Mouse (Mus musculus): ENCODE results near the gene Agpat4. TPM values are rescaled to one million over a fixed set of nuclear protein-coding genes. Genes with fewer than 3 reads are reported as not detected.

Agpat4 gene
- polyA plus RNA-seq, 1 experiment from 2014 or later: 71.2 TPM

DNA sequence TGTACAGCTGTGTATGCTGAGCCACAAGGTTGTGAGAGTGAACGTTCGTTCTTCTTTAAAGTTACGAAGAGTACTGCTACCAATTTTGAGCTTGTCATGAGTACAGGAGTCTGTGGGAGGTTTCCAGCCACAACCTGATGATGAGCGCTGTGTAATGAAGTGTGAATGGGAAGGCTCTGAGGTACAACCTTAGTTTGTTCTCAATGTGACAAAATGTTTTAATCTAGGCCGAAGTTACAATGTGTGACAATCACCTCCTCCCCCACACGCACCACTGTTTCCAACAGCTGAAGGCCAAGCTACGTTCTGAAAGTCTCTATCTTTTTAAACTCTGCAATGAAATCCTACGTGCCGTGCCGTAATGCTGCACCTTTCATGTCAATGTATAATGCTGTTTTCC lies 16.2 kb upstream of the Agpat4 start:
- Histone ChIP-seq H3K27me3 (replicated peaks; ENCODE audit: control insufficient read depth, insufficient read depth, low read length) (no peaks in the 10 kb centered on the region), H3K27ac (ENCODE audit: low read depth, low read length) (no peak overlapping the region), H3K4me2 (ENCODE audit: low read length) (no peak overlapping the region), H3K4me1 (ENCODE audit: control insufficient read depth, insufficient read depth, low read depth, low read length) (no peaks in the 10 kb centered on the region), H3K36me3 (ENCODE audit: control insufficient read depth, insufficient read depth, low read length) (no peaks in the 10 kb centered on the region), H3K9me3 (ENCODE audit: control insufficient read depth, low read length) (no peaks in the 10 kb centered on the region), H3K9ac (ENCODE audit: low read depth, low read length) (no peak overlapping the region), H3K4me3 (ENCODE audit: low read length) (no peak overlapping the region)
- WGBS: 93% methylated on average over 10 of the region's 10 CpGs
- ATAC-seq: no peak

DNA sequence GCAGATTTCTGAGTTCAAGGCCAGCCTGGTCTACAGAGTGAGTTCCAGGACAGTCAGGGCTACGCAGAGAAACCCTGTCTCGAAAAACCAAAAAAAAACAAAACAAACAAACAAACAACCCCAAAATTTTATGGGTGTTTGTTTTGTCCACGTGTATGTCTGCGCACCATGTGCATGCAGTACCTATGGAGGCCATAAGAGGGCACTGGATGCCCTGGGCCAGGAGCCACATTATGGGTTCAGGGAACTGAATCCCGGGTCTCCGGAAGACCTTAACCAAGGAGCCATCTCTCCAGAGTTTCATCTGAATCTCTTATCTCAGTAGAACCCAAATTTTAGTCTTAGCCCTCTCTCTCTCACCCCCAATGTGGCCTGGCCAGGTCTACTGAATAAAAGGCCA lies 14.7 kb upstream of the Agpat4 start:
- ATAC-seq: no peak
- H3K4me1 ChIP-seq (ENCODE audit: control insufficient read depth, insufficient read depth, low read depth, low read length): no peaks in the 10 kb centered on the region
- H3K36me3 ChIP-seq (ENCODE audit: control insufficient read depth, insufficient read depth, low read length): no peaks in the 10 kb centered on the region
- no peak overlapping the region for H3K9ac ChIP-seq (ENCODE audit: low read depth, low read length)
- H3K9me3 ChIP-seq (ENCODE audit: control insufficient read depth, low read length): no peaks in the 10 kb centered on the region
- WGBS: 84% methylated on average over 6 of the region's 6 CpGs
- no peaks in the 10 kb centered on the region for H3K27me3 ChIP-seq (replicated peaks; ENCODE audit: control insufficient read depth, insufficient read depth, low read length)
- no peak overlapping the region for H3K4me3 ChIP-seq (ENCODE audit: low read length)
- no peak overlapping the region for H3K27ac ChIP-seq (ENCODE audit: low read depth, low read length)
- no peak overlapping the region for H3K4me2 ChIP-seq (ENCODE audit: low read length)

DNA sequence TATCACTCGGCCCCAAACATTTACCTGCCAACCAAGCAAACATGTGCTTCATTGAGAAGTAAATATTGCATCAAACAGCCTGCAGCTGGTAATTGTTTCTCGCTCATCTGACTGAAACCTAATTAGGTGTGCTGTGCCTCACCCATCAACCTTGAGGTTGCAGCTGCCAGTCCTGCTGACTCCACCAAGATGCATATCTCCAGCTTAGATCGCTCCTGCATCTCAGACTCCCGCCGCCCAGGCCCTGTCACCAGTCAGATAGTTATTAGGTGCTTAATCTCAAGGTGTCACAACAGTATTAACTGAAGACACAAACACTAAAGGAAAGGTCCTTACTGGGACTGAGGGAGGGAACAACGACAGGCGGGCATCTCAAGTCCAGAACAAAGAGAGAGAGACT lies 14.3 kb upstream of the Agpat4 start:
- no peaks in the 10 kb centered on the region for H3K9me3 ChIP-seq (ENCODE audit: control insufficient read depth, low read length)
- H3K36me3 ChIP-seq (ENCODE audit: control insufficient read depth, insufficient read depth, low read length): no peaks in the 10 kb centered on the region
- H3K4me1 ChIP-seq (ENCODE audit: control insufficient read depth, insufficient read depth, low read depth, low read length): no peaks in the 10 kb centered on the region
- H3K27ac ChIP-seq (ENCODE audit: low read depth, low read length): no peak overlapping the region
- H3K4me2 ChIP-seq (ENCODE audit: low read length): no peak overlapping the region
- H3K9ac ChIP-seq (ENCODE audit: low read depth, low read length): no peak overlapping the region
- ATAC-seq: no peak
- H3K27me3 ChIP-seq (replicated peaks; ENCODE audit: control insufficient read depth, insufficient read depth, low read length): no peaks in the 10 kb centered on the region
- 86% methylated on average over 7 of the region's 7 CpGs for WGBS
- H3K4me3 ChIP-seq (ENCODE audit: low read length): no peak overlapping the region

DNA sequence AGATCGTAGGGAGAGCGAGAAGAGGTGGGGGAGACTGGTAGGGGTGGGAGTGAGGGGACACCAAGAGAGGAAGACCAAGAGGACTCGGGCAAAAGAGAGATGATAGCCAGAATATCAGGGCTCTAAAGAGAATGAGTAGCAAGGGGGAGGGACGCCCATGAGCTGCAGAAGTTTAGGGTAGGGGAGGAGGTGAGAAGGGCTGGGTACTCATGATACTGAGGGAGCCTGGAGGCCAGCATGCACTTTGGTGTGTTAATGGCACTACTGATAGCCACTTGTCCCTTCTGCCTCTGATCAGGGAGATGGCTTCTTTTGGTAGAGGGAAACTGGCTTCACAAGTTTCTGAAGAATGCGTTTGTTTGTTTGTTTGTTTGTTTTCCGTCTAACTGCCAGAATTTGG lies 13.8 kb upstream of the Agpat4 start:
- H3K4me2 ChIP-seq (ENCODE audit: low read length): no peak overlapping the region
- no peak overlapping the region for H3K9ac ChIP-seq (ENCODE audit: low read depth, low read length)
- H3K4me3 ChIP-seq (ENCODE audit: low read length): no peak overlapping the region
- no peak overlapping the region for H3K27ac ChIP-seq (ENCODE audit: low read depth, low read length)
- no peaks in the 10 kb centered on the region for H3K27me3 ChIP-seq (replicated peaks; ENCODE audit: control insufficient read depth, insufficient read depth, low read length)
- ATAC-seq: no peak
- WGBS: 93% methylated on average over 6 of the region's 6 CpGs
- no peaks in the 10 kb centered on the region for H3K36me3 ChIP-seq (ENCODE audit: control insufficient read depth, insufficient read depth, low read length)
- H3K9me3 ChIP-seq (ENCODE audit: control insufficient read depth, low read length): no peaks in the 10 kb centered on the region
- no peaks in the 10 kb centered on the region for H3K4me1 ChIP-seq (ENCODE audit: control insufficient read depth, insufficient read depth, low read depth, low read length)

DNA sequence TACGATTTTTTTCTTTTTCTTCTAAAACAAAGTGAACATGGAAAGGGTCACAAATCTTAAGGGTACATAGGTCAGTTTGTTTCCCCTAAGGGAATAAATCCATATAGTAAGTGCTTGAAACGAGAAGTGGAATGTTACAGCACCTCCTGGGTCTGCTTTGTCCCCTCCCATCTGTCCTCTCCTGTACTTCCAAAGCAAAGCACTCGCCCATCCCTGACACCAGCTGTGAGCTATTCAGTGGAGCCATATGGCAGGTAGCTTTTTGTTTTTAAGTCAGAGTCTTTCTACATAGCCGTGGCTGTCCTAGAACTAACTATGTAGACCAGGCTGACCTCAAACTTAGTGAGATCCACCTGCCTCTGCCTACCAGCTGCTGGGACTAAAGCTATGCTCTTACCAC lies 12.2 kb upstream of the Agpat4 start:
- Histone ChIP-seq H3K36me3 (ENCODE audit: control insufficient read depth, insufficient read depth, low read length) (no peaks in the 10 kb centered on the region), H3K4me2 (ENCODE audit: low read length) (no peak overlapping the region), H3K27me3 (replicated peaks; ENCODE audit: control insufficient read depth, insufficient read depth, low read length) (no peaks in the 10 kb centered on the region), H3K4me3 (ENCODE audit: low read length) (no peak overlapping the region), H3K4me1 (ENCODE audit: control insufficient read depth, insufficient read depth, low read depth, low read length) (no peaks in the 10 kb centered on the region), H3K9me3 (ENCODE audit: control insufficient read depth, low read length) (no peaks in the 10 kb centered on the region), H3K9ac (ENCODE audit: low read depth, low read length) (no peak overlapping the region), H3K27ac (ENCODE audit: low read depth, low read length) (no peak overlapping the region)
- 47% methylated on average over 4 of the region's 4 CpGs for WGBS
- ATAC-seq: no peak

DNA sequence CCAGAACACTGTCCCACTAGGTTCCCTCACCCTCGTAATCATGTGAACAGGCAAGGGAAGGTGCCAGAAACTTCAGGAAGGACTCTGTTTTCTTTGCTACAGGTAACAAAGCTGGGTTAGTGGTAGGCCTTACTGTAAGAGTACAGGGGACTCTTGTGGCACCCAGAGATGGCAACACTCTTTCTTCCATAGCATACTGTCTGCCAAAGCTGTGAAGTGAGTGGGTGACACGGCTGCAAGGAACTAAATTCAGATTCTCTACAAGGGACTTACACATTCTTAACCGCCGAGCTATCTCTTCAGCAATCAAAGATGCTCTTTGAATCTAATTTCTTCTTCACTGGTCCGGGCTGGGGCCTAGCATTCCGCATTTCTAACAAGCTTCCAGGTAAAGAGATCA lies 4.9 kb upstream of the Agpat4 start:
- H3K4me3 ChIP-seq (ENCODE audit: low read length): no peak overlapping the region
- no peaks in the 10 kb centered on the region for H3K27me3 ChIP-seq (replicated peaks; ENCODE audit: control insufficient read depth, insufficient read depth, low read length)
- no peak overlapping the region for H3K27ac ChIP-seq (ENCODE audit: low read depth, low read length)
- no peak overlapping the region for H3K4me2 ChIP-seq (ENCODE audit: low read length)
- H3K9ac ChIP-seq (ENCODE audit: low read depth, low read length): no peak overlapping the region
- no peaks in the 10 kb centered on the region for H3K9me3 ChIP-seq (ENCODE audit: control insufficient read depth, low read length)
- ATAC-seq: no peak
- peaks cover 7% of the 10 kb centered on the region for H3K4me1 ChIP-seq (ENCODE audit: control insufficient read depth, insufficient read depth, low read depth, low read length)
- no peaks in the 10 kb centered on the region for H3K36me3 ChIP-seq (ENCODE audit: control insufficient read depth, insufficient read depth, low read length)
- 94% methylated on average over 6 of the region's 6 CpGs for WGBS

DNA sequence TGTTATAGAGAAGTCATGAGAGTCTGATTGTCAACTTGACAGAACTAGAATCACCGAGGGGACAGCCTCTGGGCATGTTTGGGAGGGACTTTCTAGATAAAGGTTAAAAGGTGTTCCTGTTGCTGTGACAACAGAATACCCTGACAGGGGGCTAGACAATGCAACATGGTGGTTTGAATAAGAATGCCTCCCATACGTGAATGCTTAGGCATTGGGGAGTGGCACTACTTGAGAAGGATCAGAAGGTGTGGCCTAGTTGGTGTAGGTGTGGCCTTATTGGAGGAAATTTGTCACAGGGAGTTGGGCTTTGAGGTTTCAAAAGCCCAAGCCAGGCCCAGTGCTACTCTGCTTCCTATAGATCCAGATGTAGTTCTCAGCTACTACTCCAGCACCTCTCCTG lies 3.4 kb upstream of the Agpat4 start:
- no peak for ATAC-seq
- Histone ChIP-seq H3K27me3 (replicated peaks; ENCODE audit: control insufficient read depth, insufficient read depth, low read length) (no peaks in the 10 kb centered on the region), H3K27ac (ENCODE audit: low read depth, low read length) (no peak overlapping the region), H3K9me3 (ENCODE audit: control insufficient read depth, low read length) (no peaks in the 10 kb centered on the region), H3K4me3 (ENCODE audit: low read length) (no peak overlapping the region), H3K4me2 (ENCODE audit: low read length) (no peak overlapping the region), H3K36me3 (ENCODE audit: control insufficient read depth, insufficient read depth, low read length) (no peaks in the 10 kb centered on the region), H3K9ac (ENCODE audit: low read depth, low read length) (no peak overlapping the region), H3K4me1 (ENCODE audit: control insufficient read depth, insufficient read depth, low read depth, low read length) (peaks cover 8% of the 10 kb centered on the region)
- 65% methylated on average over 2 of the region's 2 CpGs for WGBS

DNA sequence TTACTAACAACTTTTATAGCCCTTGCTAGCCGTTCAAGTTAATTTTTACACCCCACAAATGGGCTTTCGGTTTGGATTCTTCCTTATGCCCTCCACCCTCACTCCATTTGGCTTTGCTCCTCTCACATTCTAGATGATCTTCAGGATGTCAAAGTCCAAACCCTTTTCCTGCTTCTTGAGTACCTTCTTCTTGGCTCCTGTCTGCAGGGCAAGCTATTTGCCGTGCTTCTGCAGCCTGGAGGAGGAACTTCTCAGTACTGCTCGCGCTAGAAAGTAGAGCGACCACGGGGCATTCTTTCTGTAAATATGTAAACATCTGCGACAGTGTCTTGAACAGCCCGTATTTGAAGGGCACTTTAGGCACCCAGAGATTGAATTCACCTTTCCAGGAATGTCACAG lies 373 bp upstream of the Agpat4 start:
- H3K4me2 ChIP-seq (ENCODE audit: low read length): peak overlapping the region; percentile 97
- WGBS: 8% methylated on average over 9 of the region's 9 CpGs
- H3K27ac ChIP-seq (ENCODE audit: low read depth, low read length): no peak overlapping the region; the same call in 1 of the 2 replicates
- peak overlapping the region; percentile 72 for H3K4me3 ChIP-seq (ENCODE audit: low read length)
- no peaks in the 10 kb centered on the region for H3K27me3 ChIP-seq (replicated peaks; ENCODE audit: control insufficient read depth, insufficient read depth, low read length)
- peak overlapping the region; percentile 78 for H3K9ac ChIP-seq (ENCODE audit: low read depth, low read length)
- peaks cover 21% of the 10 kb centered on the region for H3K4me1 ChIP-seq (ENCODE audit: control insufficient read depth, insufficient read depth, low read depth, low read length)
- H3K36me3 ChIP-seq (ENCODE audit: control insufficient read depth, insufficient read depth, low read length): no peaks in the 10 kb centered on the region
- no peaks in the 10 kb centered on the region for H3K9me3 ChIP-seq (ENCODE audit: control insufficient read depth, low read length)
- ATAC-seq: no peak

DNA sequence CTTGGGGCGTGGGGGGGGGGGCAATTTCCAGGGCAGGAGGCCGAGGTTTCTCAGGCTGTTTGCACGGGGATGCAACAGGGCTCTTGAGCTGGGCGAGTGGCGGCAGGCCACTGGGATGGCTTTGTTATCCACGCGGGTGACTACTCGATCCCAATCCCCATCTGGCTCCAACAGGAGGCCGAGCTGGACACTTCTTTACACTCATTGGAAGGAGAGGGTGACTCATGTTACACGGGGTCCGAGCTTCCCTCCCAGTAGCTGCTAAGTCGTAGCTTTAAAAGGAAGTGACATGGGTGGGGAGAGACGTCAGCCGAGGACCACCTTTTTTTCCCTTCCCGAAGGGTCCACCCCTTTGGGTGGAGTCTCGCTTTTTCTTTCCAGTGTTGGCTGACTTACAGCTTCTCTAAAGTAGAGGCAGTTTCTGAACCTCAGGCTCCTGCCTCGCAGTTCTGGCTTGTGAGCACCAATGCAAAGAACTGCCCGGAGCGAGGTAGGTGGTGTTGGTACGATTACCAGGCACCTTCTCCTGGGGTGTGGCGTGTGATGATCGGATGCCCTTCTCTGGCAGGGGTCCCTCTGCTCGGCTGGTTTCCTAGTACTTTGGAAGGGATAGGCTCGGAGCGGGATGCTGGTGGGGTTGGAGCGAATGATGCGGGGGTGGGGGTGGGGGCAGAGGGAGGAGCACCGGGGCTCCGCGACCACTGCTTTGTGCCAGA lies 580 bp downstream of the Agpat4 start:
- Histone ChIP-seq H3K27me3 (replicated peaks; ENCODE audit: control insufficient read depth, insufficient read depth, low read length) (no peaks in the 10 kb centered on the region), H3K4me3 (ENCODE audit: low read length) (peak overlapping the region; percentile 72), H3K9ac (ENCODE audit: low read depth, low read length) (peak overlapping the region; percentile 78), H3K27ac (ENCODE audit: low read depth, low read length) (peak overlapping the region; percentile 91), H3K9me3 (ENCODE audit: control insufficient read depth, low read length) (no peaks in the 10 kb centered on the region), H3K4me1 (ENCODE audit: control insufficient read depth, insufficient read depth, low read depth, low read length) (peaks cover 21% of the 10 kb centered on the region), H3K4me2 (ENCODE audit: low read length) (peak overlapping the region; percentile 97), H3K36me3 (ENCODE audit: control insufficient read depth, insufficient read depth, low read length) (no peaks in the 10 kb centered on the region; the same call in 1 of the 2 replicates)
- ATAC-seq: peak; percentile 96
- WGBS: 0% methylated on average over 30 of the region's 30 CpGs

Data from hindbrain, embryonic 16.5 days (tissue).